Mouse (Mus musculus): ENCODE measurements around the gene Hpgds. TPM values are rescaled to one million over a fixed set of nuclear protein-coding genes. Genes with fewer than 3 reads are reported as not detected.
A peak's percentile ranks its signal among the peaks of the same experiment; 100 is the strongest.

The Hpgds gene
- polyA plus RNA-seq, 1 experiment from 2014 or later, result 4.8 TPM

- no peaks in the 10 kb centered on the region for H3K36me3 ChIP-seq (replicated peaks)
- peak overlapping the region; percentile 55; the same call in 1 of the 2 replicates for H3K27ac ChIP-seq
- H3K27me3 ChIP-seq (replicated peaks), result no peaks in the 10 kb centered on the region
- no peak overlapping the region for H3K4me3 ChIP-seq
- no peak overlapping the region for H3K9ac ChIP-seq
- 10% methylated on average over 2 of the region's 2 CpGs for WGBS
- no peak overlapping the region for H3K4me2 ChIP-seq
- H3K4me1 ChIP-seq, result peaks cover 8% of the 10 kb centered on the region; the same call in 1 of the 2 replicates
- no peaks in the 10 kb centered on the region for H3K9me3 ChIP-seq
- ATAC-seq (replicated peaks), result peak; percentile 69
These were observed 6.9 kb downstream of the Hpgds start for GRCm38 (mm10) chr6:65137802-65138201.

DNA sequence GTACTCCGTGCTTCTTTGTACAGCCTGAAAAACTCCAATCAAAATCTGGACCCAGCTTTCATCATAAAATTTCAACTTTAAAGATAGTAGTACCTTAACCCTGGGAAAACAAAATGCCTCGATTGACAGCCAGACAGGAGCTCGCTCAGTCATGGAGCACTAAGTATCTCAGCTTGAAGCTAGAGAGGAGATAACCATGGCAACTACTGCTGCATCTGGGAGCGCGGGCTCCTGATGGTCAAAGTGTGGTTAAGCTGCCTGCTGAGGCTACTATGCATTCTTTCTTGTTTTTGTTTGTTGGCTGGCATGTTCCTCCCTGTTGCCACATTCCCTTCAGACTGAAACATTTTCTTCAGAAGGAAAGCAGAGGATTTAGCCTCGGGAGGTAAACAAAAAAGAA lies 12.3 kb downstream of the Hpgds start:
- WGBS, result 23% methylated on average over 6 of the region's 6 CpGs
- Histone ChIP-seq H3K4me2 (no peak overlapping the region), H3K27me3 (replicated peaks) (no peaks in the 10 kb centered on the region), H3K36me3 (replicated peaks) (no peaks in the 10 kb centered on the region), H3K9me3 (no peaks in the 10 kb centered on the region), H3K27ac (no peak overlapping the region), H3K4me1 (no peaks in the 10 kb centered on the region), H3K4me3 (no peak overlapping the region), H3K9ac (no peak overlapping the region)
- peak; percentile 71; the same call in 1 of the 2 replicates for ATAC-seq (replicated peaks)

DNA sequence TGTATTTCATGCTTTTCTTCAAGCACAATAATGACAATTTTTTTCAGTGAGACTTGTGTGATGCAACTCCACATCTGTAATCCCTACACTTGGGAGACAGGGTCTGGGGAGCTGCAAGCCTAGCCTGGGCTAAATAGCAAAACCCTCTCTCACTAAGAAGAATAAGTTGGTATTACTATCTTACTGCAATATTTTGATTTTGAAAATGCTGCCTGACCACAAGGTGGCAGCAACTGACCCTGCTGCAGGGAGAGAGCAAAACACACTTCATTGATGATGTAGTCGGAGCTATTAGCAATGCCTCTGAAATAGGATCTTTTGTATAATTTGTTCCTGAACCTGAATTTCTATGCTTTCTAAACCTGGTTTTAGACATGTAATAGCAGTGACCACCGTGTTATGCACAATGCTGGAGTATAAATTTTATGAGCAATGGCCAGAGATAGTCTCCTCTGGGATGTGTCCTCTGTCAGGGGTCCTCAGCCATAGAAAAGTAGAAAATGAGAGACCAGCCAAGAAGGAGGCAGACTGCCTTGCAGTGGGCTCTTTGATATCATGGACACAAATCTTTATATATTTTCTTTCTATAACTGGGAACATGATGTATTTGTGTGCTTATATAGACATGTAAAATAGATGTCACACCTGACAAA lies 18.5 kb downstream of the Hpgds start:
- no peak overlapping the region for H3K9ac ChIP-seq
- H3K4me3 ChIP-seq, result no peak overlapping the region
- no peaks in the 10 kb centered on the region for H3K36me3 ChIP-seq (replicated peaks)
- H3K27me3 ChIP-seq (replicated peaks), result no peaks in the 10 kb centered on the region
- H3K9me3 ChIP-seq, result no peaks in the 10 kb centered on the region
- H3K27ac ChIP-seq, result no peak overlapping the region
- ATAC-seq (replicated peaks), result peak; percentile 57
- no peaks in the 10 kb centered on the region for H3K4me1 ChIP-seq
- no peak overlapping the region for H3K4me2 ChIP-seq
- 15% methylated on average over 2 of the region's 2 CpGs for WGBS

DNA sequence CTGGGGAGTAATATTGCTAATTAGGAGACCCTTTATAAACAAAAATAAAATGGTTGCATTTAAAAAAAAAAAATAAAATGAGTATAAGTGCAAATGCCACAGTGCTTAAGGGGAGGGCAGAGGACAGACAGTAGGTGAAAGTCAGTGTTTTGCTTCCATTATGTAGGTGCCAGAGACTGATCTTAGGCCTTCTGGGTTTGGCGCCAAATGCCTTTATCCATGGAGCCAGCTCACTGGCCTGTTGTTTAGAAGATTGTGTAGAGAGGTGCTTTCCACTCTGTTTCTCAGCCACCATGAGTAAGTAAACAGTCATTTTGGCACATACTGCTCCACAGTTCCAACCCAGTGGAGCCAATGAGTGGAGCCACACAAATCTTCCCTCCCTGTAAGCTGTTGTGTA lies 27.2 kb downstream of the Hpgds start:
- Histone ChIP-seq H3K4me2 (no peak overlapping the region), H3K4me3 (no peak overlapping the region), H3K27ac (no peak overlapping the region), H3K9ac (no peak overlapping the region), H3K4me1 (no peaks in the 10 kb centered on the region), H3K27me3 (replicated peaks) (no peaks in the 10 kb centered on the region), H3K9me3 (no peaks in the 10 kb centered on the region), H3K36me3 (replicated peaks) (peaks cover 33% of the 10 kb centered on the region)
- 87% methylated on average over 1 of the region's 1 CpGs for WGBS
- ATAC-seq (replicated peaks), result peak; percentile 37; the same call in 1 of the 2 replicates

GRCm38 (mm10) chr6:65114902-65115301 lies 29.8 kb downstream of the Hpgds start:
- H3K27me3 ChIP-seq (replicated peaks), result no peaks in the 10 kb centered on the region
- H3K9ac ChIP-seq, result no peak overlapping the region
- H3K36me3 ChIP-seq (replicated peaks), result peaks cover 35% of the 10 kb centered on the region
- no peak overlapping the region for H3K4me2 ChIP-seq
- 92% methylated on average over 2 of the region's 2 CpGs for WGBS
- no peaks in the 10 kb centered on the region for H3K4me1 ChIP-seq
- no peak for ATAC-seq (replicated peaks)
- no peaks in the 10 kb centered on the region for H3K9me3 ChIP-seq
- H3K4me3 ChIP-seq, result no peak overlapping the region
- no peak overlapping the region for H3K27ac ChIP-seq

- Histone ChIP-seq H3K27me3 (replicated peaks) (no peaks in the 10 kb centered on the region), H3K9me3 (no peaks in the 10 kb centered on the region), H3K9ac (no peak overlapping the region), H3K4me1 (no peaks in the 10 kb centered on the region), H3K36me3 (replicated peaks) (peaks cover 6% of the 10 kb centered on the region; the same call in 1 of the 2 replicates), H3K4me2 (no peak overlapping the region), H3K4me3 (no peak overlapping the region), H3K27ac (no peak overlapping the region)
- WGBS, result 98% methylated on average over 1 of the region's 1 CpGs
- ATAC-seq (replicated peaks), result no peak
These were observed 65.6 kb downstream of the Hpgds start for GRCm38 (mm10) chr6:65079139-65079538.

DNA sequence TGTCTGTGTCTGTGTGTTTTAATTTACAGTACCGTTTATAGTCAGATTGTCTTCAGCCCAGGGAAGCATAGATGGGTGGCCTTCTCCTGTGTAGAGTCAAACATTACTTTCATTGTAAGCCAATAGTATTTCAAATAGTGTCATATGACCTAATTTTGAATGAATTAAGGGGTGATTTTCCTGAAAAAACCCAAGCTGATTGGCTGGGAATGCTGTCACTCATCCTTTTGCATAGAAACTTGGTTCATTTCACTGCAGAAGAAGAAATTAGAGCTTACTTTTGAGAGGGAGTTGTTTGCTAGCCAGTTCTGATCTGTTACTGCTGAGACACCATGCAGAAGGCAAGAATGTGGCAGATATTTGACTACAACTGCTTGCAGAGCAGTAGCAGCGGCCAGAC lies 69.5 kb downstream of the Hpgds start:
- H3K36me3 ChIP-seq (replicated peaks), result peaks cover 30% of the 10 kb centered on the region
- no peak overlapping the region for H3K4me2 ChIP-seq
- H3K27me3 ChIP-seq (replicated peaks), result no peaks in the 10 kb centered on the region
- H3K4me1 ChIP-seq, result no peaks in the 10 kb centered on the region
- no peaks in the 10 kb centered on the region for H3K9me3 ChIP-seq
- ATAC-seq (replicated peaks), result no peak
- H3K27ac ChIP-seq, result no peak overlapping the region
- H3K9ac ChIP-seq, result no peak overlapping the region
- H3K4me3 ChIP-seq, result no peak overlapping the region
- 84% methylated on average over 2 of the region's 2 CpGs for WGBS

Other genes starting within 250 kb of the Hpgds start
- 64.1 and 71.4 TPM in 2 replicates for gene Smarcad1, start 102.3 kb downstream of the Hpgds start, polyA plus RNA-seq (2015; fragmentation: Nextera tagmentation; extraction: Ambion mirVana)
- gene C130060K24Rik, start 236.2 kb upstream of the Hpgds start, polyA plus RNA-seq (2015; fragmentation: Nextera tagmentation; extraction: Ambion mirVana), result 1.5 and 1.6 TPM in 2 replicates

All from midbrain, embryonic 15.5 days (tissue).